Mouse (Mus musculus) gastrocnemius, adult 8-10 months (tissue): ENCODE data around the gene Miox. TPM values are rescaled to one million over a fixed set of nuclear protein-coding genes. Genes with fewer than 3 reads are reported as not detected.
A peak's percentile ranks its signal among the peaks of the same experiment; 100 is the strongest.

Experiments
- DNase-seq, 2 experiments: peaks; one replicate each; pipeline ENCODE4 v3.0.0; 2022; ENCODE audit warnings: low spot score in 2 of 2
- microRNA-seq: library from miRNA; unstranded; fragments of <30 nt; microRNA quantifications from one replicate; pipeline ENCODE4 v1.2.0, GENCODE M21; 2022
- total RNA-seq, 4 experiments: library from RNA; stranded (reverse); gene quantifications; 2 replicates each; pipeline ENCODE4 v1.2.4; 2022

The Miox gene
- total RNA-seq, 4 experiments from 2014 or later, result not detected

DNA sequence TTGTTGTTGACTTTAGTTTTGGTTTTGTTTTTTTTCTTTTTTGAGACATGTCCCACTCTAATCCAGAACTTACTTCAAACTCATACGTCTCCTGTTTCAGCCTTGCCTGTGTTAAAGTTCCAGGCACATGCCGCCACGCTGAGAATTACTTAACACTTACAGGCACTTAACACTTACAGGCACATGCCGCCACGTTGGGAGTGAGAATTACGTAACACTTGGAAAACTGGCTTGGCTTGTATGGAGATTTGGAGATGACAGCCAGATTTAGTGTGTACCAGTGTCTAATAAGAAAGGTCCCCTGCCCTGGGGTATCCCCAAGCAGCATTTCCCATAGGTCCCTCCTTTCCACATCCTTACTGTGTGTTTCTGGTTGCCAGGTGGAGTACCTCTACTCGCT, 28.9 kb downstream of the Miox start:
- no peak for DNase-seq

DNA sequence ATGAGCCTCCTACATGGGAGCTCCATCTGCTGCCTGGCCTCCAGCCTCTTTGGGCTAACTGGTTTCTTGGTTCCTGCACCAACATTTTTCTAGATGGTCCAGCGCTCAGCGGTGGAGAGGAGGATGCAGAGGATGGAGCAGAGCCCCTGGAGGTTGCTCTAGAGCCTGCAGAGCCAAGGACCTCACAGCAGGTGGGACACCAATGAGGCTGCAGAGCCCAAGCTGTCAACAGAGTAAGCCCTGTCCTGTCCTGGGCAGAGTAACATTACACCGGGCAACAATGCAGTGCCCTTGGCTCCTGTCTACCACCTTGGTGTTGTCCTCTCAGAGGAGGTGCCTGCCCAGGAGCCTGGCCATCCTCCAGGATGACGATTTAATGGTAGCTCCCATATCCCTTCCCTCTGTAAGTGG, 30.9 kb downstream of the Miox start:
- no peak for DNase-seq

DNA sequence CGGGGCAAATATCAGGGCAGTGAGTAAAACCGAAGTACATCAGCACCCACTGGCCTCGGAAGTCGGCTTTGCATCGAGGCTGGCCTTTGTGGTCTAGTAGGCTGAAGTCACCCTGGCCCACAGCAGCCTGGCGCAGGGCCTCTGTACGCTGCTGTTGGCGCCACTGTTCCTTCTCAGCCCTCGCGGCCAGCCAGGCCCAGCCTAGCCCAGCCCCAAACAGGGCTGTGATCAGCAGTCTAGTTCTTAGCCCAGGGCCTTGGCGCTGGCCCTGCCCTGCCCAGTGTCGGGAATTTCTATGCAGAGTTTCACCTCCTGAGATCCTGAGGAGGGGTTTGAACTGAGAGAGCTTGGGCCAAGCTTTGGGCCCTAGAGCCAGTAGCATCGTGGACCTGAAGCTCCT, 37.9 kb downstream of the Miox start:
- DNase-seq, result no peak

DNA sequence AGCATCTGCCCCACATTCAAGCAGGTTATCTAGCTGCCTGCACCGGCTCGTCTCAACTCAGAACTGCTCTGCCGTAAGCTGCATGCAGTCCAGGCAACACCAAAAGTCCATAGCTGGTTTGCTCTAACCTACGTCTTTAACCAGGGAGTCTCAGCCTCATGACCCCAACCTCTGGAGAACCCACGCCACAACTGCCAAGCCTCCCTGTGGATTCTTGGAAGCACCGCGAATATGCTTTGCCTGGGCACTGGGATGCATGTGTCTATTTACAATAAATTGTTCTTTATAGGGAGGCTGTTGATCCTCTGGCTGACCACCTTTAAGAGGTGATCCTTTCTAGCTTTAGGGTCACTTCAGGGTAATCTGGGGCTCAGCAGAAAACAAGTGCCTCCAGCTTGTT, 38.3 kb downstream of the Miox start:
- DNase-seq, result no peak

DNA sequence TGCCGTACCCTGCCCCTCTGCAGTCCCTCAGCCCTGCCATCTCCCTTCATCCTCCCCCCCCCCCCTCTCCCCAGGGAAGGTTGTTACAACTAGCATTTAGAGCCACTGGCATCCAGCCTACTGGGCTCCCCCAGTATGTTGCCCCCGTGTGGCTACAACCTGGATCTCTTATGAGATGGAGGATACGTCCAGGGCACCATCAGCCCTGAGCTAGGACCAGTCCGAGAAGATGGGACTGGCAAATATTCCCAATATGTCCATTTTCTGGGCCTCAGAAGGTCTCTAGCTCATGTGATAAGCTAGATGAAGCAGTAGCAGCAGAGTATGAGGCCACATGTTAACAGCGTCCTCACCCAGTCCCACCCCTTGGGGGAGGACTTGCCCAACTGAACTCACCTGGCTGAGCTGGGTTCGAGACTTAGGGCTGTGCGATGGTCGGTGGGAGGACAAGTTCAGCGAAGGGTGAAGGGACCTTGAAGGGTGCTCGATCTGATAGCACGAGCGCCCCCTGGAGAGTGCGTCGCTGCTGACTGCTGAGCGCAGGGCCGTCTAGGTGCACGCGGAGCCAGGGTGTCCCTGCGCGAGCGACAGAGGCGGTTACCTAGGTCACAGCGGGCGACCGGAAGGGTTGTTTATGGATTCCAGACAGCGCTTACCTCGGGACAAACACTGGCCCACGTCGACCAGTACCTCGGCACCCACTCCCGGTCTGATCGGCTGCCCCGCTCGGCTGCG, 39.0 kb downstream of the Miox start:
- DNase-seq, result peak; percentile 80 to 82

DNA sequence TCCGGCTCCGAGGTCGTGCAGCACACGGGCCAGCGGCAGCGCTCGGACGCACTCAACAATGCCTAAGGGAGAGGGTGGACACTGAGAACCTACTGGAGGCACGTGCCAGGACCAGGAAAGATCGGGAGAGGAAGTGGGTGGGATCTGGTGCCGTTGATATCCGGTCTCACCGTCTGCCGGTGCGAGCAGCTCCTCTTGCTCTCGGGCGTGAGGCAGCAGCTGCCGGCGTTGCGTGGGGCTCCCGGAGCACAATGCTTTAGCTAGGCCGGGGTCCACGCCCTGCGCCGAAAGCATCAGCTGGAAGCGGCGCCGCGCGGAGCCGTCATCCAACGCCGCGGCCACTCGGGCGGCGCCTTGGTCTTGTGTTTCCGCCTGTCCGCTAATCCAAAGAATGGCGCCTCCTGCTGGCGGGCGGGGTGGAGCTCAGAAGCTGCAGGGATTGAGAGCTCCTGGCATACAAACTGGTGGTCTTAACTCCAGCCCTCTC, 39.6 kb downstream of the Miox start, which contains the start of gene Sco2:
Sco2 (minus strand) TSS at position 85 of the 487 bp plus-strand sequence.
- DNase-seq, result peak; percentile 89 to 91

DNA sequence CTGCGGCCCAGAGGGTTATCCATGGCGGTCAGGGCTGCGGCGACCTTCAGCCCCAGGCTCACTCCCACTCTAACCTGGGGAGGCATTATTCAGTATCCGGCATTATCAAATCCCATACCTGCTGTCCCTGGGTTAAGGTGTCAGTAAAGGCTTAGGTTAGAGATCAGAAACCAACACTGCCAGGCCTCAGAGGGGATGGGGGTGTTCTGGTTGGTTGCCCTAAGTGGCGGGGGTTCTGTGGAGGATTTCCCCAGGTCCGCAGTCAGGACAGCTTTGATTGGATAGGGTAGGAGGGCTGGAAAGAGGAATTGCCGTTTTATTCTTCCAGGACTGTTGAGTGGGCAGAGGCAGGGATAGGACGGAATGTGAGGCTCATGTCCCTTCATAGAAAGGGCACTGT, 40.1 kb downstream of the Miox start:
- no peak for DNase-seq

DNA sequence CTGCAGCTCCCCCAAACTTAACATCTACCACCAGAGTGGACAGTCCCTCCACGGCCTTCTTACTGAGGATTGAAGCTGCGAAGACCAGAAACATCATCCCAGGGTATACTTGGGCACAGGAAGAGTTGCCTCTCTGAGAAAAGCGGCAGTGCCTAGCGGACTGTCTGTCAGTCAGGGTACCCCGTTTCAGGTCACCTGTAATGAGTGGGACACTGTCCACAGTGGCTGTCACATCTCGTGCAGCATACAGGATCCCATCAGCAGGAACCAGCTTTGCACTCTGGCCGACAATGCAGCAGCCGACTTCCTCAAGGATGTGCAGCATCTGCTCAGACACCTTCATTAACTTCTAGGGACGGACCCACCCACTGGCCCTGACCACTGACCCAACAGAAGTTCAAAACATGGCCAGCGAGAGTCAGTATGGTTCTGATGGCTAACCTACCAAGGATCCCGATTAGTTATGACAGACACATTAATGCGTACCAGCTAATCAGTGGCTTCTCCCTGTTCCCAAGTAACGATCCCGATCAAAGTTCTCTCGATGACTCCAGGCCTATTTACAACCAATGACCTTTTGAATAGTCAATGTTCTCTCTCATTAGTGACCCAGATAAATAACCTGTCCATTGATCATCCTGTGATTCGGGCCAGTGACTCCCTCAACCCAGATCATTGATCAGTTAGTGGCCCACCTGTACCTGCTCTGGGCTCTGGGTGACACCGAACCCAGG, 40.8 kb downstream of the Miox start:
- DNase-seq, result no peak

DNA sequence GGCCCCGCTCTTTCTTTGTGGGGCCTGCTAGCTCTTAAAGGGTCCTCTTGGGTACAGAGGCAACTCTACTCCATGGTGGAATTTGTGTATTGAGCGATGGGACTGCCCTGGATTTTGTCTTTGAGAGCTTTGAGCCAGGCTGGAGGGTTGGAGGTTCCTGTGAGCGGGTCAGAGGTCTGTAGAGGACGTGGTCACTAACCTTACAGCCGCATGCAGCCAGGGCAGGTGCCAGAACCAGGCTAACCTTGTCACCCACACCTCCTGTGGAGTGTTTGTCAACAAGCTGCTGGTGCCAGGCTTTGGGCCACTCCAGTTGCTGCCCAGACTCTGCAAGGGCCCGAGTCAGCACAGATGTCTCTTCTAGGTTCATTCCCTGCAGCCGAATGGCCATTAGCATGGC, 41.8 kb downstream of the Miox start:
- no peak for DNase-seq

DNA sequence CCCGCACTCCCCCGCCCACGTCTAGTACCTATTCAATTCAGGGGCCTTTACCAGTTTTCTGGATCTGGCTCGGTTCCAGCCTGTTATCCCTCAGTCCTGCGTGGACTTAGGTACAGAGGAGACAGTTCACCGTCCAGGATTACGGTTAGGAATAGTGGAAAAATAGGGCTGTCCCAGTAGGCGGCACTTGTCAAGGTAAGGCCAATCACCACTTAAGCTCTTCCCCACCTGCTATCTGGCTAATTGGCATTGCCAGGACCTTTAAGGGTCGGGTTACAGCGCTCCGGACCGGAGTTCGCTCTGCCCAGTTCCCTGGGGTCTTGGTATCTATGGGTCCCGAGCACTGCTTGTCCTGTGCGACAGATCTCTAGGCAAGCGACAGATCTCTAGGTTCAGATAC, 42.8 kb downstream of the Miox start, which contains the start of gene Tymp:
Tymp (minus strand) TSS at position 83 of the 400 bp plus-strand sequence.
- no peak for DNase-seq

DNA sequence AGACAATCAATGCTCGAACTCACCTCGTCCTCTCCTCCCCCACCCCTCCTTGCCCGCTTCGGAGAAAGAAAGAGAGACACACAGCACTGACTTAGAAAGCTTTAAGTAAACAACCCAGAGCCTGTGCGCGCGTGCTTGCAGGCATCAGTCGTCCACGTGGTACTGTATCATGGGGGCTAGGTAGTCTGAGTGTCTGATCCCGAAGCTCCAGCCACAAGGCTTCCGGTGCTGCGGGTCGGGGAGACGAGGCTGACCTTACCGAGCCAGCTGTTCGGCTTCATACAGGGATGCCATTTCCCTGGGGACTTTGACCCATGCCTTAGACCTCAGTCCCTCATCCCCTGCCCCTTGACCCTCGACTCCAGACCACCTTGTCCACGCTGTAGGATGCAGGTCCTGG, 43.2 kb downstream of the Miox start:
- DNase-seq, result no peak

DNA sequence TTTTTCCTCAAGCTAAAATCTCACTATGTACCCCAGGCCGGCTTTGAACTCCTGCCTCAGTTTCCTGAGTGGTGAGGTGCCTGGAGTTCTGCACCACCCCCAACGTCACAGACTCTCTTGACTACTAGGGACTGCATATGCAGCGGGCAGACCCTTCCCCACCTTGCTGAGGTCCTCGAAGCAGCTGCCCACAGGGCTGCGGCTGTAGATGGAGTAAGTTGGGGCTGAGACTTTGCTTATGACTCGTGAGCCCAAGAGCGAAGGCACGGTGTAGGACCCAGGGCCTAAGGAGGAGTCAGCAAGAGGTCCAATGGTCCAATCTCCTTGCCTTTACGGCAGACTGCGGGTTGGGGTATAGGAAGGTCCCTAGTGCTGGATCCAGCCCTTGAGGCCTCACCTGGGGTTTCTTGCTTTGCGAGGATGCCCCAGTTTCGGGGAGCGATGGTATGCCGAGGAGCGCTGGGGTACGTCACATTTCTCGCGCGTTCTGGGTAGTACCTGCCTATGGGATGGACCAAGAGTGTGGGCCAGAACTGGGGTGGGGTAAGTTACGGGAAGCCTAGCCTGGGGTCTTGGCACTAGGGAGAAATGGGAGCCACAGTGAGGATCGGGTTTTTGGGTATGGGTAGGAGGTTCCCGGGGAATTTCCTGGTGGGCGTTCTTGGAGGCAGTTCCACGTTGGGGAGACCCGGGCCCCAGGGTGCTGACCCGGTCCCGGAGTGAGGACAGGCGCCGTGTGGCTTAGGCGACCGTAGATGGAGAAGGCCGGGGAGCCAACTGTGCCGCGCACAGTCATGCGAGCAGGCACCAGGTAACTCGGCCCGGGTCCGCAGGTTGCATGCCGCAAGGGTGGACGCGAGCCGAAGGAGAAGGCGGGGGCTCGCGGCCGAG, 44.0 kb downstream of the Miox start:
- no peak for DNase-seq

DNA sequence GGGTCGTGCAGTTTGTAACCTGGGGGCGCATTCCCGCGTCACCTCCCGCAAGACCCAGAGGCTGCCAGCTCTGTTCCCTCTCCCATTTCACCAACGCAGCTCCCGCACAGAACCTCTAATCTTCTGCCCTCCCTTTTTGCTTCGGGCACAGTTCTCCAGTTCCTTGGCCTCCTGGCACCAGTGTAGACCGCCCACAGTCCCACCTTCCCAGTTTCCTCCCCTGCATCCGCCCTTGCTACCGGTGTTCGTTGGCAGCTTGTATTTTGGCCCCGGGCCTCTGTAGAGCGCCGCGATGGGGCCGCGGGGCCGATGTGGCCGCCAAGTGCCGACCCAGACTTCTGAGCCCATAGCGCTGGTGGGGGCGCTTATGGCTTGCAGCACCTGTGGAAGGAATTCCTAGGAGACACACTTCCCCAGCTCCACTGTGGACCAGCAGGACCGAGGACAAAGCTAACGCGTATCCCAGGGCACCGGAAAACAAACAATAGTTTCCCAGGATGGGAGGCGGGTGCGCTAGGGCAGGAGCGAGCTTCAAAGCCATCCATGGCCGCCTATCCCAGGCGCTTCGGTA, 44.7 kb downstream of the Miox start, which contains the start of gene Odf3b:
Odf3b (minus strand) TSS at position 452 of the 571 bp plus-strand sequence.
- DNase-seq, result no peak

DNA sequence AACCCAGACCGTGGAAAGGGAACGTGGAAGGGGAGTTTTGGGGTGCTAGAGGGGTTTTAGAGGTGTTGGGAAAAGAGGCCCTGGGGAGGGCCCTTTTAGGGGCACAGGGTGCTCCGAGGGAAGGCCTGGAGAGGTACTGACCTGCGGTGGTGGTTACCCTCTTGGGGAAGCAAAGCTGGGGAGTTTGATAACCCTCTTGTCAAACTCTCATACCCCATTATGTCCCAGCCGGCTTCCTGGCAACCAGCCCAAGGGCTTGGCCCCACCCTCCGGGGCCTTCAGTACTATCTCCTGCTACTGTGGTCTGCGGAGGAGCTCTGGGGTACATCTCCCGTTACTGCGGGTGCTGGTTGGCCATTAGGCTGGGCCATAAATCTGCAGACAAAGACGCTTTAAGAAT, 45.2 kb downstream of the Miox start:
- DNase-seq, result no peak

DNA sequence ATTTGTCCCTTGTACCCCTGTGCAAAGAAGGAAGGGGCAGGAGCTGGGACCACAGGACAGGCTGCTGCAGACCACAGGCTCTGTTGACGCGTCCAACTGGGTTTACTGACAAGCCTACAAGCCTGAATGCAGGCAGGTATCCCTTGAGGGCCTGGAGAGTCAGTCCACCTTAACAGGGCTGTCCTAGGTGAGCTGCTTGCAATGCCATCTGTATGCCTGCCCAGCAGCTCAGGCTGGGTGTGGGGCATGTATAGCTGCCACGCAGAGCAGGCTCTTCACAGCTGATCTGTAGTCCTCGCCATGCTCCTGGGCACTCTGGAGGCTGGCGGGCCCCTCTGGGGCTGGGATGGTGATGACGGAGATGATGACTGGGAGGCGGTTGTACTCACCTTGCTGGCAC, 50.4 kb downstream of the Miox start, which contains the start of gene Klhdc7b:
Klhdc7b (plus strand) TSS at position 301 of the 400 bp plus-strand sequence.
- DNase-seq, result no peak

Small RNA genes lying within 50 kb of the gene (microRNA-seq; reads per million reads assigned to microRNA genes)
- not detected for gene Mir6959

Other genes with a start within 250 kb of the Miox start
- gene Selenoo, start 245.3 kb upstream of the Miox start, total RNA-seq, result 10 to 100 TPM; 12.2 to 16.6 (median 12.8) TPM
- 1 to 10 TPM; 7.4 to 7.9 (median 7.6) TPM for gene Tubgcp6, start 211.3 kb upstream of the Miox start, total RNA-seq
- 1 to 10 TPM; 5.4 to 8.2 (median 7.2) TPM for gene Hdac10, start 205.7 kb upstream of the Miox start, total RNA-seq
- 100 to 1,000 TPM; 123 to 153 (median 139) TPM for gene Mapk12, start 193.7 kb upstream of the Miox start, total RNA-seq
- gene Mapk11, start 184.8 kb upstream of the Miox start, total RNA-seq, result 1 to 10 TPM in 2 of 4 experiments, under 1 TPM in 2; 0.70 to 1.3 (median 0.97) TPM
- 1 to 10 TPM; 4.5 to 6.3 (median 5.3) TPM for gene Plxnb2, start 153.6 kb upstream of the Miox start, total RNA-seq
- 1 to 10 TPM; 8.3 to 9.4 (median 9.2) TPM for gene Dennd6b, start 137.9 kb upstream of the Miox start, total RNA-seq
- gene Ppp6r2, start 122.8 kb upstream of the Miox start, total RNA-seq, result 100 to 1,000 TPM in 3 of 4 experiments, 10 to 100 TPM in 1; 97.2 to 102 (median 101) TPM
- gene Sbf1, start 19.1 kb upstream of the Miox start, total RNA-seq, result 100 to 1,000 TPM in 1 of 4 experiments, 10 to 100 TPM in 3; 64.8 to 105 (median 72.5) TPM
- not detected for gene Adm2, start 11.7 kb upstream of the Miox start, total RNA-seq
- gene Lmf2, start 21.3 kb downstream of the Miox start, total RNA-seq, result 10 to 100 TPM; 10.8 to 16.9 (median 13.5) TPM
- gene Ncaph2, start 21.3 kb downstream of the Miox start, total RNA-seq, result 10 to 100 TPM; 43.4 to 46.6 (median 45.1) TPM
- gene Sco2, start 39.4 kb downstream of the Miox start, total RNA-seq, result 10 to 100 TPM; 13.1 to 15.5 (median 14.1) TPM
- under 1 TPM; 0.34 to 0.51 (median 0.47) TPM for gene Tymp, start 42.6 kb downstream of the Miox start, total RNA-seq
- 1 to 10 TPM in 1 of 4 experiments, under 1 TPM in 2, not detected in 1; 0.41 to 1.5 (median 0.72) TPM for gene Odf3b, start 44.9 kb downstream of the Miox start, total RNA-seq
- not detected for gene Klhdc7b, start 50.5 kb downstream of the Miox start, total RNA-seq
- not detected for gene Syce3, start 76.1 kb downstream of the Miox start, total RNA-seq
- gene Cpt1b, start 91.5 kb downstream of the Miox start, total RNA-seq, result 100 to 1,000 TPM; 220 to 274 (median 238) TPM
- gene C730034F03Rik, start 95.2 kb downstream of the Miox start, total RNA-seq, result under 1 TPM in 3 of 4 experiments, not detected in 1; 0.27 to 0.61 (median 0.31) TPM
- 1 to 10 TPM in 2 of 4 experiments, under 1 TPM in 2; 0.81 to 2.2 (median 1.0) TPM for gene Gm44502, start 95.3 kb downstream of the Miox start, total RNA-seq
- 10 to 100 TPM; 23.3 to 25.8 (median 25.1) TPM for gene Chkb, start 95.5 kb downstream of the Miox start, total RNA-seq
- gene Mapk8ip2, start 119.5 kb downstream of the Miox start, total RNA-seq, result under 1 TPM in 3 of 4 experiments, not detected in 1; 0.10 to 0.65 (median 0.56) TPM
- 1 to 10 TPM; 1.7 to 3.9 (median 2.8) TPM for gene Arsa, start 143.0 kb downstream of the Miox start, total RNA-seq
- 10 to 100 TPM in 2 of 4 experiments, 1 to 10 TPM in 2; 5.9 to 11.7 (median 8.8) TPM for gene Shank3, start 165.2 kb downstream of the Miox start, total RNA-seq
- gene Acr, start 233.9 kb downstream of the Miox start, total RNA-seq, result under 1 TPM in 1 of 4 experiments, not detected in 3; 0.51 TPM